Mouse (Mus musculus) G1E (cell line): ENCODE measurements around the gene Enho.

ENCODE experiments used
- CTCF ChIP-seq: IDR thresholded peaks from 2 replicates; pipeline ENCODE4 v1.5.1; 2012; ENCODE audit warnings: low read depth, low read length, inconsistent platforms, mixed read lengths
- GATA1 ChIP-seq: IDR thresholded peaks from 2 replicates; pipeline ENCODE4 v1.6.1; 2012; ENCODE audit warnings: borderline replicate concordance, low read length, inconsistent platforms, mixed read lengths
- GATA2 ChIP-seq: IDR thresholded peaks from 2 replicates; pipeline ENCODE4 v1.6.1; 2012; ENCODE audit warnings: low read depth, low read length, inconsistent platforms, borderline replicate concordance
- POLR2AphosphoS5 ChIP-seq: IDR thresholded peaks from 2 replicates; pipeline ENCODE4 v1.6.1; 2012; ENCODE audit warnings: low read depth, low read length, inconsistent platforms; ENCODE audit not compliant: insufficient replicate concordance
- TAL1 ChIP-seq: conservative IDR thresholded peaks from 2 replicates; pipeline ENCODE4 v1.6.1; 2012; ENCODE audit warnings: low read depth, low read length, inconsistent platforms, mixed read lengths

GRCm38 (mm10) chr4:41631390-41631789 lies 8.7 kb downstream of the Enho start:
- TF ChIP-seq CTCF, result no peak
- TF ChIP-seq GATA2, result no peak
- no peak for TF ChIP-seq TAL1
- TF ChIP-seq GATA1, result no peak
- TF ChIP-seq POLR2AphosphoS5, result no peak
